Mouse (Mus musculus) bone marrow, adult 2 months (tissue): ENCODE measurements around the gene Mrpl53.

Experiments
- CTCF ChIP-seq: fragments of 200-500 bp; IDR thresholded peaks from 2 replicates; pipeline ENCODE4 v1.5.1; 2011; ENCODE audit warnings: low read length, control low read depth; ENCODE audit not compliant: control insufficient read depth, insufficient read depth
- POLR2A ChIP-seq: fragments of 200-500 bp; IDR thresholded peaks from 2 replicates; pipeline ENCODE4 v1.6.1; 2011; ENCODE audit warnings: low read depth, mild to moderate bottlenecking, control low read depth, low read length, borderline replicate concordance; ENCODE audit not compliant: control insufficient read depth

GRCm38 (mm10) chr6:83095968-83096367 is 12.9 kb upstream of the Mrpl53 start:
- TF ChIP-seq CTCF (no peak), POLR2A (no peak)
